Mouse (Mus musculus) heart, postnatal 25 days (tissue): ENCODE data around the gene Peak1. TPM values are rescaled to one million over a fixed set of nuclear protein-coding genes. Genes with fewer than 3 reads are reported as not detected.

Experiments
- DNase-seq: peaks from one replicate; pipeline ENCODE4 v3.0.0; 2022; ENCODE audit warnings: low spot score
- intact Hi-C: fragments of 180-260 bp; cut with DNase I; formaldehyde crosslinking; loops from one replicate; pipeline ENCODE4 v1.15.1; 2025
- total RNA-seq, 2 experiments: library from RNA; stranded (reverse); gene quantifications; 2 replicates each; pipeline ENCODE4 v1.2.3; 2021

Peak1 gene
- total RNA-seq, 2 experiments from 2014 or later: 35.1 to 38.0 TPM

DNA sequence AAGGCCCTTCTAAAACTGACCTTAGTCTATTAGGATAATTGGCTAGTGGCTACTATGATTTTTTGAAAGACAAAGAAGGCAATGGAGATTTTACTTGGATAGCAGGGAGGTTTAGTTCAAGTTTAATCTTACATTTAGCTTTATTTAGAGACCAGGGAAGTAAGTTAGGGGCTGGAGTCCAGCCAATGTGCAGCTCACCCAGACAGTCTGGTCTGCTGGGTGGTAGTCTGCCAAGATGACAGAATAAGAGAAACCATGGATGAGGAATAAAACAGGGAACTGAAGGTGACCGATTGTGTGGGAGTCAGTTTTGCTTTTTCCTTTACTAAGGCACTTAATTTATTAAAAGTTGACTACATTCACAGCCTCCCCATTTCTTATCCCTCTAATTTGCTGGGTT lies 200.5 kb downstream of the Peak1 start:
- no peak for DNase-seq
- intact Hi-C loops: no loop called here

DNA sequence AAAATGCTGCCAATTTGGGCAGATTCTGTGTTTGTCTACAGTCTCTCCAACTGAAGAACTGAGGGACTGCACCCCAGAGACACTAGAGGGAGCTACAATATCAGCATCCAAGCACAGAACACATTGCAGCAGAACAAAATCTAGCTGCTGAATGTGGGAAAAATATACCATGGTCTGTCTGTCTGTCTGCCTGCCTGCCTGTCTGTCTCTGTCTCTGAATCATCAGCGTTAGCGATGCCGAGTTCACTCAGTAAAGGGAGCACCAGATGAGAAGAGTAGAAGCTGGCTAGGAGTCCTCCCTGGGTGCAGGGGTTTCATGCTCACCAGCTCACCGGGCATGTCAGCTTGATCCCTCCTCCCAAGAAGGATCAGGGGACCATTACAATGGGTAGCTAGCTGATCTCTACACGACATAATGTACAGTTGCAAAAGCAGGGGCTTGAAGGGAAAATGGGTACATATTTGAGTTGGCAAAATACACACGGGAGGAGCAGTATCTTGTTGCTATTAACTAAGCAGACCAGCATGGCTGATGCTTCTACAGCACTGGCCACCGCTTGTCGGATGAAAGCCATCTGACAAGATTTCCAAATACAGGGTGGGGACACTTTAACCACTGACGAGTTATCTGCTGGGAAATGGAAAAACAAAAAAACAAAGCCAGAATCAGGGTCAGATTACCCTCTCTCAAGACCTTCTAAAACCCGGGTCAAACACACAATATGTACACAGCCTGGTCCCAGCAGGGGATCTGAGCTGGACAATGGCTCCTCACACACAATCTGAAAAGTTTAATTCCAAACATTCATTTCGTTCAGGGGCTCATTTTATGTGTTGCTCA lies 204.2 kb downstream of the Peak1 start:
- intact Hi-C loops: loop anchor here (2.0 to 5.0 kb wide), 4 partner anchors 51 to 339 kb away; partner anchors contain the start of genes Hmg20a and Peak1
- peak; percentile 30 for DNase-seq

DNA sequence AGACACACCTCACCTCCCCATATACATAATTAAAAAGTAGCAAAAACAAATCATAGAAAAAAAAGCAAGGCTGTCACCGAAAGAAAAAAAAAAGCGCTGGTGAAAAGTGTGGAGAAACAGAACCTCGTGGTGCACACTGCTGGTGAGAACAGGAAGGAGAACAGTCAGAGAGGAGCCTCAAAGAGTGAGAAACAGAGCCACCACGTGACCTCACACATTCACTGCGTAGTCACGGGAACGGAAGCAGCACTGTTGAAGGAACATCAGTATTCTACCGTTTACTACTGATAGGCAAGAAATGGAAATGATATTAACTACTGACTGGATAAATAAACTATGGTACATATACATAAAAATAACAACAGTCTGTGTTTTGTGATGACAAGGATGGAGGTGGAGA lies 209.1 kb downstream of the Peak1 start:
- intact Hi-C loops: no loop called here
- no peak for DNase-seq

DNA sequence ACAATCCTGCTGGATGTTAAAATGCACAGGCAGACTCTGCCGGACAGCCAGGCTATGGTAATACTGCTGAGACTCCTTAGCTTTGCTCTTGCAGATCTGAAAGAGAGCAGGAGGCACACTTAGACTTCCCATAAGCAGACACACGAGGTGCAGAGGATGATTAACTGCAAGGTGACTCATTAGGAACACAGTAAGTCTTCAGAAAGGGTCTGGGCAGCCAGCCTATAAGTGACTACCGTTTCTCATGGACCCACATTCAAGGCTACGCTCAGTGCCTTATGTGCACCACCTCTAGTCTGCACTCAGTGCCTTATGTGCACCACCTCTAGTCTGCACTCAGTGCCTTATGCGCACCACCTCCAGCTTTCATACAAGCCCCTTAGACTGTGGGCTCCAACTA lies 210.4 kb downstream of the Peak1 start:
- intact Hi-C loops: no loop called here
- no peak for DNase-seq

DNA sequence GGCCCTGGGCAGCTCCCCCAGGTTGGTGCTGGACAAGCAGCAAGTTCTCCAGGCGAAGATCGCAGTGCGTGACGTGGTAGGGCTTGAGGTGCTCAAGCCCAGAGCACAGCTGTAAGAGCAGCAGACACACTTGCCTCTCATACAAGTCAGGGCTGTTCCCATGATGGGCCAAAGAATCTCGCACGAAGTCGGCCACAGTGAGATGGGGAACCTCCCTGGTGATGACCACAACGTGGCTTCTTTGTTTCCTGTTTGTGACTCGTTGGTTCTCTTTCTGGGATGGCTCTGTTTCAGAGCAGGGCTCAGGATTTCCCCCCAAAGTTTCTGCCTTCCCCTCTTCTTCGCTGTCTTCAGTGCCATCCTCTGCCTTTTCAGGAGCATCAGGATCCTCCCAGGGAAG lies 210.8 kb downstream of the Peak1 start:
- intact Hi-C loops: no loop called here
- no peak for DNase-seq

DNA sequence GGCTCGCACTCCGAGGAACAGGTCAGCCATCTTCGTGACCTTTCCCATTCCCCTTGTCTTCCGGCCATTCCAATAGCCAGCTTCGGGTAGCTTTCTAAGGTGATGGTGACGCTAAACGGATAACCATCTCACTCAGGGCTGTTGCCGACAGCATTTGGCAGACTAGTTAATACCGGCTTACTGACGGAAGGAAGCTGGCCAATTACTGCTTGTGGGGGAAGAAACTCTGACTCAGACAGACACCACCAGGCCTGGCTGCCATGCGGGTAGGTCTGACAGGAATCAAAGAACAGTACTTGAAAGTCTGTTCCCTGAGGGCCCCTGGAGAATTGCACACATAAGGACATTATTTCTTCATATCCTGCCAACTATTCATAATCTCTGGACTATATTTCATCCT lies 212.5 kb downstream of the Peak1 start:
- DNase-seq: no peak
- intact Hi-C loops: no loop called here

DNA sequence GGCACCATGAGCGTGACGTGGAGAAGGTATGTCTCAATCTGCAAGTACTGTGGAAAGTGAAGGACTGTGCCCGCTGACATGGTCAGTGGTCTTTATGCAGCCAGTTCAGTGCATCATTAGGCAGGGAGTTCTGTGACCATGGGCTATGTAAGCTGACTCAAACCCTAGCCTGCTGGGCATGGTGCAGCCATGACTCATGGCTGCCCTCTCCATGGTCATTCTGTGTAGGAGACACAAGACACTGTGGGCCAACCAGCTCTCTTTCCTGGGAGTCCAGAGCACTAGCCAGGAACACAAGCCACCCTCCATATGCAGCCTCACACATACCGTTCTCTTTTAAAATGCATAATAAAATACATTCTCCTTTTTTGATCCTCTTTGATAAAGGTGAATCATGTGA lies 213.6 kb downstream of the Peak1 start:
- intact Hi-C loops: loop anchor here (5.0 kb wide), 1 partner anchor 428 kb away; no protein-coding TSS in a partner anchor

DNA sequence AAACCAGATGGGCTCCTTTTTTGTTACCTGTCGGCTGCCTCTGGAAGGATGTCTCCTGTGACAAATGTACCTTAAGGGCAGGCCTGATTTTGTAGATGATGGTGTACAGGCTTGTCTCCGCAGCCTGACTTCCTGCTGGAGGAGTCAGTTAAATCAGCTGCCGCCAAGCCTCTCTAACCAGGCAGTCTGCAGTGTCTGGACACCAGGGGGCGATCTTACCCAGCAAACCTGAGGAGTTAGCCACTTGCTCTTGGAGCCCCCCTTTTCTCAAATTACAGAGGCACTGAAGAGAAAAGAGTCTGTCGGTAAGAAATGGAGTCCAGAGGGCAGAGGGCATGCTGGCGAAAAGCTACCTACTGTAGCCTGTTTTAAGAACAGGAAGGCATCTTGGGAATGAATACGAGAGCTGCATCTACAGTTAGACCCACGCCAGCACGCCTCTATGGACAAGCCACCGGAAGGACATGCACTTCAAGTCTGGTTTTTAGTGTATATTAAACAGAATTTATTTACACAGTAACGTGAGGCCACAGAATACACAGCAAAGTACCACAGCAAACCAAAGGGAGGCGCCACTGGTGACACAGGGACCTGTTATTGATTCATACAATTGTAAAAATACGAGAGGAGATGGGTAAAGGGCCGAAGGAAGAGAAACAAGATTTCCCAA lies 217.1 kb downstream of the Peak1 start:
- intact Hi-C loops: loop anchor here (1.0 to 5.0 kb wide), 2 partner anchors 353 to 432 kb away; no protein-coding TSS in a partner anchor

More for the DNA sequence above, 213.6 kb downstream of the Peak1 start:
- no peak for DNase-seq

DNA sequence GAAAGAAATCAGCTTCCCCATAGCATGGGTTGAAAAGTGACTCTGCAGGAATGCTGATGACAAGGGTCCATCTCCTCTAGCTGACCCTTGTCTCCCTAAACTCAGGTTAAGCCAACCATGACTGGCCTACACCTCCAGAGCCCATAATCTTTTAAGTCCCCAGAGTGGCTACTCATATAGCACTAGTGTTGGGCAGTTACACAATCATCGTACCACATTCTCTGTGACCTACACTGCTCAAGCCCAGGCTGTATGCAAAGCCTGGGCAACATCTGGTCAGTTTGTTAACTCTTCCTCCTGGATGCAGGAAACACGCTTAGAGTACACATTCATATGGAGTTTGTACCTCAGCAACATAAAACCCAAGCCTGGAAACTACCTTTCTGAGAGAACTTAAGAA lies 217.7 kb downstream of the Peak1 start:
- intact Hi-C loops: loop anchor here (1.0 to 5.0 kb wide), 2 partner anchors 353 to 432 kb away; no protein-coding TSS in a partner anchor

More for the DNA sequence above, 217.1 kb downstream of the Peak1 start:
- DNase-seq: peak; percentile 57

DNA sequence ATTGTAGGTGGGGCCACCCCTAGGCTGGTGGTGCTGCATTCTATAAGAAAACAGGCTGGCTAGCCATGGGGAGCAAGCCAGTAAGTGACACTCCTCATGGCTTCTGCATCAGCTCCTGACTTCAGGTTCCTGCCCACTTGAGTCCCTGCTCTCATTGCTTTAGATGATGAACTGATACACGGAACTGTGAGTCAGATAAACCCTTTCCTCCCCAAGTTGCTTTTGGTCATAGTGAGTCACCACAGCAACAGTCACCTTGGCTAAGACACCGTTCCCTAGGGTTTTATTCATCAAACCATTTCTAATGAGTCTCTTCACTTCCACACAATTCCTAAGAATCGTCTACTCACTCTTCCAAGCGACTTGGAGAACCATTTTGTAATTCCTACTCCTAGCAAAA lies 220.9 kb downstream of the Peak1 start:
- intact Hi-C loops: loop anchor here (5.0 kb wide), 1 partner anchor 80 kb away; no protein-coding TSS in a partner anchor
- DNase-seq: no peak

More for the DNA sequence above, 217.7 kb downstream of the Peak1 start:
- no peak for DNase-seq

DNA sequence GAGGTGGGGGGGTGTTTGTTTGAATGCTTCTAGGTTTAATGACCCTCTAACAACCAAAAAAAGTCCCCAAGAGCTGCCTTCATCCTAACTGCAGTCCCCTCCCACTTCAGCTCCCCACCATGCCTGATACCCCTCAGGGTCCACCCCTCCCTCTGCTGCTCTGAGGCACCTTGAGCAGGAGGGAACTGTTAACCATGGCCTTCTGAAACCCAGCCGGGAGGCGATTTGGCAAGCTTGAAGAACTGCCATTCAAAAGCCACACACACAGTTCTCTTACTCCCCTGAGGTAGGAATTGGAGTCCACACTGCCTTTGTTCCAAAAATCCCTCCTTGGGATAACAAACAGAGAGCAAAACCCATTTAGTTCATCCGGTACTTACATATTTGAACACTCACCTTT lies 222.7 kb downstream of the Peak1 start:
- no peak for DNase-seq
- intact Hi-C loops: loop anchor here (5.0 kb wide), 1 partner anchor 78 kb away; no protein-coding TSS in a partner anchor

DNA sequence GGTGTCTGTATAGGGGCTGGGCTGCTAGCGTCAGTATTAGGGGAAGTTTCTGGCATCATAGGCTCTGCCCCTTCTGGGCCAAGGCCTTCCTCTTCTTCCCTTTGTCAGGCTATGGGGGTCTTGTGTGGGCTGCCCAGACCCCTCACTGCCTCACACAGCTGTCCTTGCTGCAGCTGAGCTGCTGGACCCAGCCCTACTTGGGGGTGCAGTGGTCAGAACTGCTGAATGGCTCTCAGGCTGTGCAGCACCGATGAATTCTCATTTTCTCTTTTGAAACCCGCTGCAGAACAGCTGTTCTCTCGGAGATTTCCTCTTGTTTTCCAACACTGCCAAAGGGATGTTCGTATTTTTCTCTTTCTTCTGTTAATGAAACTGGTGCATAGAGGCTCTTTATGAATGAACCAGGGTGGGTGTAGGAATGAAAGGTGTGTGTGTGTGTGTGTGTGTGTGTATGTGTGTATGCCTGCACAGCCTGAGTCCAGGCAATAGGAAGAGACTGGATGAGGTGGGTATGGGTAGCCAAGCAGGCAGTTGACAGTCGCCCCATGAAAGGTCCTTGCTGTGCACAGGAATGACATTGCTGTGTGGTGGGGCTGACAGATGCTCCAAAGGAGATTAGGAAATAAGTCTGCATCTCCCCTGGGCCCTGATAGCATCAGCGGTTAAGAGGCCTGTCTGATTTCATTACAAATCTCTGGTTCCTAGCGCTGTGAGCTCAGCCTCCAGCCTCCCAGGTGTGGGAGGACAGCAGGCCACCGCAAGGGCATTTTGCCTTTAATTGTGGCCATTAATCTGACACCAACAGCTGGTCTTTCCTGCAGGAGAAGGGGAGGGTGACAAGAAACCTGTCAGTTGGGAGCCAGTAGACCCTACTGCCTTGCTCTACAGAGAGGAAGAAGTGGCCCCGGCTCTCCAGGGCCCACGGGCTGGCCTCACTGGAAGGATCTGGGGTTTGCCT lies 226.1 kb downstream of the Peak1 start:
- no peak for DNase-seq
- intact Hi-C loops: no loop called here

DNA sequence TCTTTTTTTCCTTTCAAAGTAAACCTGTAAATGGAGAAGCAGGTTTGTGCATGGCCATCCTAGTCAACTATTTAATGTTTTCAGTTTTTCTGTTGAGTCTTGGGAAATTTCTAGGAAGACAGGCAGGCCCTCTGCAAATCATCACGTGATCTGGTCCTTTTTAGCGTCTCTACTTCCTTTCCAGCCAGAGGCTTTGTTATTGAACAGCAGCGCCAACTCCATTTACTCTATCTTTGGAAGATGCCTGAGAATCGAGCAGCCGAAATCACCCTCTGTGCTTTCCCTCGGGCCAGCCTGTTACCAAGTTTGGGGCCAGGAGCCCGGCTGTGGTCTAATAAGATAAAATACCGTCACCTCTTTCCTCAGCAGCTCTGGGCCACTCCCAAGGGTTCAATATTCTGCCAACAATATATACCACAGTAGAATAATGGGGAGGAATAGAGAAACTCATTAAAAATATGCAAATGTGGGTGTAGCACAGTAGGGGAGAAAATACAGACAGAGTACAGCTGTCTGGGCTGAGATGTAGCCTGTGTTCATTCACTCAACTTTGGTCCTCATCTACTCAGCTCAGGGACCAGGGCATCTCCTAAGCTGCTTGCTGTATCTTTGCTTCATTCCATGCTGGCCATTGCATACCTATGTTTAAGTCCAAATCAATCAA lies 237.6 kb downstream of the Peak1 start:
- DNase-seq: no peak

DNA sequence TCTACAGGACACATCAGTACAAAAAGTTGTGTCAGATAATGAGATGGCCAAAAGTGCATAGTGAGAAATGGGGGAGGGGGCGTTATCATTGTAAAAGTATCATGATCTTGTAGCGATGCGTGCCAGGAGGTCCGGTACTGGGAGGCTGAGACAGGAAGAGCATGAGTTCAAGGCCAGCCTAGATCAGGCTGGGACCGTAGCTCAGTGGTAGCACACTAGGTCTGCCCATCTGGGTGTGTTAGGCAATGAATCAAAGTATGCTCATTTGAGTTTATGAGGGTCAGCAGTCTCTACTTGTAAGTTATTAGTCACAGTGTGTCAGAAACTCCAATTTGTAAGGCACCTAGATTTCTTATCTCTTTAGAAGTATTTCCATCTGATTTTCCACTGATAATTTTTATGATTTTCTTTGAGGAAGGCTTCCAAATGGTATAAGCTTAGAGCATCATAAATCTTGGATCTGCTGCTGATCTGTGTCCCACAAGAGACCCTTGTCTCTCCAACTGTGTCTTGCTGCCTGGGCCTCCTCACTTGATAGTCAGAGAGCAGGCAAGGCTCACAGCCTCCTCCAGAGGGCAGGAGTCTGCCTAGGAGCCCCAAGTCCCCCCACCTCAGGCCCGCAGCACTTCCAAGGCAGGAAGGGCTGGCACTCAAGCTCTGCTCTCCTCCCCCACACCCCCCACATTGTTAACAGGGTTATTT lies 238.3 kb downstream of the Peak1 start:
- DNase-seq: no peak

More for the DNA sequence above, 237.6 kb downstream of the Peak1 start:
- intact Hi-C loops: no loop called here

DNA sequence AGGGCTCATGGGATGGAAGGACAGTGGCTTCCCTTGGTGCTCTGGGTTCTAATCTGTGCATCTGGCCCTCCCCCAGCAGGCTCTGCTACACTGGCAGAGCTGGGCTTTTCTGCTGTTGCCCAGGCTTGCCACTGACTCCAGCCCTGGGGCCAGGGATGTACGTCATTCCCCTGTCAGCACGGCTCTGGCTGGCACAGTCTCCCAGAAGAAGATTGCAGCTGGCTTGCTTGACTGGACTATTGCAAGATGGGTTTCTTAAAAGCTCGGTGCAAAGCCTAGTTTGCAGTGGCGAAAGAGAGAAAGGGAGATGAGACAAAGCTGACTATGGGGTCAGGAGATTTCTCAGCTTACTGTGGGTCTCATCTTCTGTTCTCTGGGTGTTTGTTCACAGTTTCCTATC lies 240.5 kb downstream of the Peak1 start:
- intact Hi-C loops: no loop called here
- DNase-seq: no peak

More for the DNA sequence above, 238.3 kb downstream of the Peak1 start:
- intact Hi-C loops: no loop called here

DNA sequence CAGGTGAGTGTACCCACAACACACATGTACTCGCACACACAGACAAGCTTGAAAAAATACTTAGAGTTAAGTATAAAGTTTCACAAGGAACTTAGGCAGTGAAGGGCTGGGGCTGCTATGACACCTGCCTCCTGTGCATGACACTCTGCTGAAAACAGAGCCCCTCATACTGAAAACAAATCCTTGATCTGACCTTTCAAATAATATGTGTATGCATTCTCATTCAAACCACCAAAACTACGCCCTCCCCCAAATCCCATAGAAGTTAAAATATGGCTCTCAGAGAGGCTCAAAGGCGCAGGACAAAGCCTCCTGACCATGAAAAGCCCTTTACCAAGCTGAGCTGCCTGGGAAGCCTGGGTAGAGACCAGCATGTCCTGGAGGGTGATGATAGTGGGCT lies 242.6 kb downstream of the Peak1 start:
- intact Hi-C loops: no loop called here
- DNase-seq: no peak

DNA sequence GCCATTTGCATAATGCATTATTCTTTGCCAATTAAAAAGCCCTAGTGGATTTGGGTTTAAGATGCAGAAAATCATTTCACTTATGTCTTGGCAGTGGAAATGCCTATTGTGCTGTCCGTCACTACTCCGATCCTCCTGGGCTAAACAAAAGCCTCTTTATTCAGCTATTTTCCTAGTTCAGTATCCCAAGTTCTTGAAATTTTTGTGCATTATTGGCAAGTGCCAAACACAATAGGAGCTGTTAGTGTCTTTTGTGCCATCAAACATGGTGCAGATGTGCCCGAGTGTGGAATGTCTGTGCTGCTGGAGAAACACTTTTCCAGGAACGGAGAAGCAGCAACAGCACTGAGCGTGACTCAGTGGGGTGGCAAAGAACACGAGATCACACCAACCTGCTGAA lies 250.2 kb downstream of the Peak1 start:
- intact Hi-C loops: no loop called here
- no peak for DNase-seq

DNA sequence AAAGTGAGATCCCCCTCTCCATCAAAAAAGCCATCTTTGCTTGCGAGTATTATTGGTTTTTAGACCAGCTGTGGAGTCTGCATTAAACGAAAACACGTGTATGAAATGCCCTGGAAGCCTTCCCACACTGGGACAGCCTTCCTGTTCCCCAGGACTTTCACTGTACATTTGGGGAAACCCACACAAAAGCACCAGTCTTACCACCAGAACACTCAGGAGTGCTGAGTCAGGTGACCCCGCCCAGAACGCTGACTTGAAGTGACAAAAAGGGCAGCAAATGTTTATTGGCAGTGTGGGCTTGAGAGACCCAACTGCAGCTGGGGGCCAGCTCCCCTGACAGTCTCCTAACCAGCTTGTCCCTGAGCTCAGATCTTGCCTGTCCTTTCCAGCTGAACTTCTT lies 251.7 kb downstream of the Peak1 start:
- intact Hi-C loops: no loop called here
- no peak for DNase-seq

DNA sequence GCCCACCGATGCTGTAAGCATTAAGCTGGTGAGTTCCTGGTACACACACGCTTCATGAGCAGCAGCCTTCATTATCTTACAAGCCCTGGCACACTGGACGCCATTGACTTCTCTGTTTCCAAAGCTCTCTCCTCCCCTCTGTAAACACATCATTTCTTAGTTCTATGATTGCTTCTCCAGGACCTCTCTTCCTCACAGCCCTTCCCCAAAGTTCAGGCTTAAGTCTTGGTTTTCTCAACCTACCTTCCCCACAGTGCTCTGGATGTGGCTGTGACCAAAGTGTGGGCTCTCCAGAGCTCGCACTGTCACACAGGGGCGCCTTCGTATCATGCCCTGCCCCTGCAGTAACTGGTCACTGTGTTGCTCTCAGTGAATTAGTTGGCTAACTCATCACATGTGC lies 252.5 kb downstream of the Peak1 start, which contains the start of gene Tspan3:
TSS of gene Tspan3 (minus strand) at position 101 of the 400 bp plus-strand sequence.
- DNase-seq: no peak
- intact Hi-C loops: no loop called here
